Mouse (Mus musculus) mesoderm, embryonic 11.5 days (tissue): ENCODE data around the gene Emilin3.

ENCODE experiments used
- DNase-seq: peaks from one replicate; pipeline ENCODE4 v3.0.0-alpha.2; 2012; ENCODE audit warnings: low read depth, low spot score

Gene Emilin3

DNA sequence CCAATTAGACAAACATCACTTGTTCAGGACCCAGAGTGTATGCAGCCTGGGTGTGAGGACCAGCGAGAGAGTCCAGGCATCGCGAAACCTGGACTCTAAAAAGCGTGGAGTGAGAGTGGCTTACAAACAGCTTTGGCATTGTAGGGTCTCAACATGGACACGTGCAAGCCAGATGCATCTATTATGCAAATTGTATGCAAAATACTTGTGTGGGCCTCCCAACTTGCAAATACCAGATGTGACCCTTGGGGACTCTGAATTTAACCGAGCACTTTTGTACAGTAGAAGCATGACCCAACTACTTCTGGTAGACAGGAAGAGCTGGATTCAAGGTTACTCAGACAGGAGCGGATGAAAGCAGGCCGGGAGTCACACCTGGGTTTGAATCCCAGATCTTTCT, 4.6 kb upstream of the Emilin3 start:
- no peak for DNase-seq

DNA sequence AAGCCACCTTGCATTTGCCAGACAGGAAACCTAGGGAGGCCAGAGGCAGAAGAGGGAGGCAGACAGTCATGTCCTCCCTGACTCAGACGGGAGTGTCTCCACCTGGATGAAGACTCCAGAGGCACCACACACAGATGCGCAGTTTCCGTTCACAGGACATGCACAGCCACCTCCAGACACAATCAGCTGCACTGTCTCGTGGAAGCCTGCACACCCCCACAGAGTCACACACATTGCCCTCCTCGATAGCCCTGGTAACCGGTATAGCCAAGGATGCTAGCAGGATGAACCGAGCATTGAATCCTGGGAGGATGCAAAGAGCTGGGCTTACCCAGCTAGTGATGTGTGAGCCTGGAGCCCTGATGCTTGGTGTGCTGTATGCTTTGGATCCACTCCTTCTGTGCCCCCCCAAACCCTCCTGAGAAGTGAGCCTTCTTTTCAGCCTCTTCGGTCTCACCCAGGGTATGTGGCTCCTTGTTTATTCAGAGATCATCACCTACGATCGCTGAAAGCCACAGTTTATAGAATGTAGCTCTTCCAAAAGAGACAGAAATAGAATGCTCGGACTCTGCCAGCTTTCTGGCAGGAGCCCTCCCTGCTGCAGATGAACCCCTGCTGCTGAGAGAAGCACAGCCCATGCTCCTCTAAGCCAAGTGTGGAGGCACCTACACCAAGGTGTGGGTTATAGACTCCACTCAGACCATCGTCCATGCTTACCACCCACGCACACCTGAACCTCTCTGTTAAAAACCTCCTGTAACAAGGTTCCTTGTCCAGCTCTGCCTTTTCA, 3.9 kb upstream of the Emilin3 start:
- no peak for DNase-seq

DNA sequence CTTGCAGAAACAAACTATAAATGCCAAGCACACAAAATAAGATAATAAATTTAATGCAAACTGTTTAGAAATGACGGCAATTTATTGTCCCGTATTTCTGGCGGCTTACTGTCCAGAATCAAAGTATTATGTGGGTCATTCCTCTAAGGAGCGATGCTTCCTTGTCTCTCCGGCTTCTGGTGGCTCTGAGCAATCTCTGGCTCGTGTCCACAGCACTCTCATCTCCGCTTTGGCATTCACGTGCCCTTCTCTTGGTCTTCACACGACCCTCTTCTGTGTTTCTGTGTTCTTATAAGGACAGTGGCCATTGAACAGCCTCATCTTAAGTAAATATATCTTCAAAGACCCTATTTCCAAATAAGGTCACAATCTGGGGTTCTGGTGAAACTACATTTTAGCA, 2.5 kb upstream of the Emilin3 start:
- no peak for DNase-seq

DNA sequence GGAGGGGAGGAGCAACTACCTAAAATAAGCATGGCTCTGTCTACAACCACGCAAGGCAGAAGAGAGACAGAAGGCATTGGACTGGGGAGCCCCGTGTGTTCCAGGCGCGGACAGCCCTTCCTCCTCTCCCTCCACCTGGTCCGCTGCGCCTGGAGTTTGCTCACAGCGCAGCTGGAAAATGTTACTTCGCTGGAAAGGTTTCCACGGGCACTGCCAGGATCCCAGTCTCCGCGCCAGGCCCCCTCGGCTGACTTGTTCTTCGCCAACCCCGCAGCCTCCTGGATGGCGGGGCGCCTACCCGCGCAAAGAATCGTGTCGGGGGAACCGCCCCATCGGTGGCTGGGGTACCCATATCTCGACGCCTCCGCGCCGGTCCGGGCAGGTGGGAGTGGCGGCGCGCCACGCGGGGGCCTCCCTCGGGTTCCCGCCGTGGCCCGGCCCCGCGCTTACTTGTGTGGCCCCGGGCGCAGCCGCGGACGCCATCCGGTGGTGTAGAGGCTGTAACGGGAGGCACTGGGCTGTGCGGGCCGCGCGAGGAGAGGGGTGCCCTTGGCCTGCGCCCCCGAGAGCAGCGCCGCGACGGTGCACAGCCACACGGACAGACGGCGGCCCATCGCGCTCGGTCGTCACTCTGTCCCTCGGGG, 448 bp downstream of the Emilin3 start:
- DNase-seq: no peak

DNA sequence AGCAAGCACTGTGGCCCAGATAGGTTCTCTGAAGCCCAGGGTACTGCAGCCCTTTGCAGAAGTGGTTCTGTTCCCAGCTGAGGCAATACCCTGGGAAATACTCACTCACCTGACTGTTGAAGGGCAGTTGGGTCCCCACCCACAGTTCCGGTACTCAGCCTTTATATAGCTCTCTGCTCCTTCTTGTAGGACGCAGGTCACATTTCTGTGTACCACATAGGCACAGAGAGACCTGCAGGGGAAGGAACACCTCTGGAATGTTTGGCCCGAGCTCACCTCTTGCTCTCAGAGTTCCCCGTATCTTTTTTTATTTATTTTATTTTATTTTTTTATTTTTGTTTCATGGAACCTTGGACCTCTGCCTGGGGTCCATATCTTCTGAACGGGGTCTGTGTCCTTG, 1.5 kb downstream of the Emilin3 start:
- no peak for DNase-seq

DNA sequence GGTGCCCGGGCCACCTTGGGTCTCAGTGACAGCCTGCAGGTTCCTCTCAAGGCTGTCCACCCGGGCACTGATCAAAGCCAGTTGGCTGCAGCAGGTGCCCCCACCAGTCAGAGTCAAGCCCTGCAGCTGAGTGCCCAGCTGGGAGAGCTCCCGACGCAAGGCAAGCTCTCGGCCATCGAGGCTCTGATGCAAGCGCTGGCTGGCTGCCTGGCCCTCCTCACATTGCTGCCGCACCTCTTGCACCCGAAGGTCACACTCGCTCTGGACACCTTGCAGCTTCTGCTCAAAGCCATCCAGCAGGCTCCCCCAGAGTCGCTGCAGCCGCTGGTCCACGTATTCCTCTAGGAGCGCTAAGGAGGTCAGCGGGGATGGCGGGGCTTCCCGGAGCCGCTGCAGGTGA, 3.5 kb downstream of the Emilin3 start:
- DNase-seq: no peak

DNA sequence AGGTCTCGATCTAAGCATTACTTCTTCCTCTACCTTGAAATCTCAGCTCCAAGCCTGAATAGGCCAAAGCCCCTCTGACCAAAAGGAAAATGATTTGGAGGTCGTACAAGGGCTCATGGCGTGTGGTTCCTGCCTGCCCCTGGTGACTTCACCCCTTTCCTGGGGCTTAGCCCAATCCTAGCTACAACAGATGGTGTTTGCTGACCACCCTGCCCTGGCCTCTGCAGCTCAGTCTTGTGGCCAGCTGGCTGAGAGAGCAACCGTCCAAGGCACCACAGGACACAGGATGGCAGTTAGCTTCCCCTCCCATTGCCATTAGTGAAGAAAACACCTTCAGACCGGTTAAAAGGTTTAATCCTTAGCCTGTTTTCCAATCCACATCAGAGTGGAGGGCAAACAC, 6.0 kb downstream of the Emilin3 start:
- DNase-seq: no peak

DNA sequence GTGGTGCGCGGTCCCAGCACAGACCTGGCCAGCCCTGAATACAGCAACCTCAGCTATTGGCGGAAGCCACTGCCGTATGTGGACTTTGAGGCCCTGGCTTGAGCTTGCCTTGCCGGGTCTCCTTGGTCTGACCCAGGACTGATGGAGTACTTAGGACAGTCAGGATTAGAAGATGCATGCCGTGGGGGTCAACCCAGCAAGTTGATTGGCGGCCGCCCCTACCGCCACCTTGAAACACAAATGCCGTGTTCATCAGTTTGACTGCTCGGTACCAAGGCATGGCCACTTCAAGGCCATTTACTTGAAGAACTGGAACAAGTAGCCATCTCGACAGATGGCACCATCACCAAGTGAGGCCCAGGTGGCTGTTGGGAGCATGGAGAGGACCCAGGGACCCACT, 6.8 kb downstream of the Emilin3 start:
- no peak for DNase-seq

DNA sequence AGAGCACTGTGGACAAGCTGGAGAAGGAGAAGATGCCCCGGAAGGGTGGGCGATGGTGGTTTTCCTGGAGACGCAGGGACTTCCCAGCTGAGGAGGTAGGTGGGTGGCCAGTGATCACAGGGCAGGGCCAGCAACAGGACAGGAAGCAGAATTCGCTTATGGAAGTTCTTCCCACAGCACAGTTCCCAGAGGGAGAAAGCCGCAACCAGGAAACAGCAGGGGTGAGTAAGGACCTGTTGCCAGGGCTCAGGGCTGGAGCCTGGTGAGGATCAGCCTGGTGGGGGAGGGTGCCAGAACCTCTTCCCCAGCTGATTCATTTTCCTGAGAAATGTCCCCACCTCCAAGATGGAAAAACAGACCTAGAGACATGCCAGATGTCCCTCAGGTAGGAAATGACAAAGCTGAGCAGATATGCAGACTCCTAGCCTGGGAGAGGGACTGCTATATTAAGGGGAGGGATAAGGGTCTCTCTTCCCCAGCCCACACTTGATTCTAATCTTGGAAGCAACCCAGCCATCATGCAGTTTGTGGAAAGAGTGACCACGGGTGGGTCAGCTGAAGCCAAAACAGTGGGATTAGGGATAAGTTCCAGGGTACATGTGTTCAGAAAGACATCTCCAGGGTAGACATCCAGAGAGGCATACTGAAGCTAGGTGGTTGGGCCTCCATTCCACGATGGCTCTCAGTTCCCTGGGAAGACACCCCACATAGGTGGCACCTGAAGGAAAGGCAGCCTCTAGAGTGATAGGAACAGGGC, 10.3 kb downstream of the Emilin3 start:
- no peak for DNase-seq

DNA sequence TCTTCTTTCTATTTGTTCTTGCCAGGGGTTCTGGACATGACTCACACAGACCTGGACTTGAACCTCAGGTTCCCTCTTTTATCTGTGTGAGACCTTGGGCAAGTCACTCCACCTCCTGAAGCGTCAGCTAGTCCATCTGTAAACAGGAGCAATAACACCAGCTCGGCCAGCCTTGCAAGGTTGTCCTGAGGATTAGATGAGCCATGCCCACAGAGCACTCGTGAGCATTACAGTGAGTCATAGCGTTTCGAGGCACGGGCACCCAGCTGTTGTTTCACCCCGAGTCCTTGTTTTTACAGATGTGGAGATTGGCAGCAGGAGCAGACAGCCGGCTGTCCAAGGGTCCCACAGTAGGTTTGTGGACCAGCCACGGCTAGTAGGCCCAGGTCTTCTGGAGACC, 20.4 kb downstream of the Emilin3 start:
- DNase-seq: no peak

DNA sequence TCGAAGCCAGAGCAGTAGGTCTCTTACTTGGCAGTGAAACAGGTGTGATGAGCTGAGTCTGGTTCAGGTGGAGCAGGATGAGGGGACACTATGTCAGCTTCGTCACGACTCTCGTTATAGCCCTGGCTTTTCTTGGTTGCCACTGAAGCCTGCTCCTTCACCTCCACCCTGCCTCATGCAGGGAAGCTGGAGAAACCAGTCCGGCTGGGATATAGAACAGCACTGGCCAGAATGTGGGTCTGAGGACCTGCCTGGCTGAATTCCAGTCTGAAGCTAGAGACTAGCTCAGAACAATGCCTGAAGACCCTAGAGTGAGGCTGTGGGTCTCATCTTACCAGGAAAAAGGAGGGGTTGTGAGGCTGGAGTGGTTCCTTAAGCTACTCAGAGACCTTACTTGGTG, 21.1 kb downstream of the Emilin3 start:
- no peak for DNase-seq

DNA sequence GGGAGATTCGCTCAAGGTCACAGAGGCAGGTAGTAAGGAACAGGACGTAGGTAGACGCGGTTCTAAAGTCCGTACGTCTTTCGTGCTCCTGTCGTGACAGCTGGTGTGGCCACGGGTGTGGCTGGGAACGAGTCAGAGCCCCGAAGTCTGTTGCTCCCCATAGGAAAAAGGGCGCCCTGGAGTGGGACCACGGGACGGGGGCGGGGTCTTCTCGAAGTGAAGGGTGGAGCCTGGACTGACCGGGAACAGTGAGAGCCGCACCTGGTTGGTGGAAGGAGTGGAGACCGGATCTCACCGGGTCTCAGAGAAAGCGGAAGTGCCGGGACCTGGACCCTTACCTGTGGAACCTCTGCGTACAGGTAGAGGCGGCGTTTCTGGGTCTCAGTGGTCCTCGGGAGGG, 24.3 kb downstream of the Emilin3 start:
- no peak for DNase-seq

DNA sequence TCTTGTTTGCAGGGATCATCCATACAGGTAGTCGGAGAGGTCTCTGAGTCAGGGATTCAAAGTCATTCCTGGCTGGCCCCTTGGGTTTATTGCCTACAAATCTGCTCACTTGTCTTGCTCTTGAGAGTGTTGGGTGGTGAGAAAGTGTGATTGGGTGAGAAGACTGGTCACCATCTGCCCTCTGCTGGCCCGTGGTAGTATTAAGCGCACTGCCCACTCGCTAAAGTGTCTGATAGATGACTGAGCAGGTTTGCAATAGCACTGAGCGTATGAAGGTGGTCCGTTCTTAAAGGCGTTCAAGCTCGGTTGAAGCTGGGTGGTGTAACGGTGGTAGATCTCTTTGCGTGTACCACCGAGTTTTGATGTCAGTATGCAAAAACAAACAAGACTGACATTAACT, 24.8 kb downstream of the Emilin3 start:
- DNase-seq: peak; percentile 87

DNA sequence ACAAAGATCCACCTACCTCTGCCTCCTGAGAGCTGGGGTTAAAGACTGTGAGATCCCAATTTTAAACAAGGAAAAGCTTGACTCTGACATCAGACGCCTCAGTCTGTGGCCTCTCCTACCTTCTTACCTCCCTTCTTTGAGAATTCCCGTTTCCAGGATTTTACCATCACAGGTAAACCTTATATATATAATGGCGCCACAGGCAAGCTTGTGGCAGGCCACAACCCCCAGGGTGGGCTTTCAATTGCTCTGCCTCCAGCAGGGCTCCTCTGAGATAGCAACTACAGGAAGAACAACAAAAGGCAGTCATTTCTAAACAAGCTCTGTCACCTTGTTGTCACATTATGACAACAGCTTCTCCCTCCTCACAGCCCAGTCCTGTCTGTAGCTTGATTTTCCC, 25.9 kb downstream of the Emilin3 start:
- no peak for DNase-seq

DNA sequence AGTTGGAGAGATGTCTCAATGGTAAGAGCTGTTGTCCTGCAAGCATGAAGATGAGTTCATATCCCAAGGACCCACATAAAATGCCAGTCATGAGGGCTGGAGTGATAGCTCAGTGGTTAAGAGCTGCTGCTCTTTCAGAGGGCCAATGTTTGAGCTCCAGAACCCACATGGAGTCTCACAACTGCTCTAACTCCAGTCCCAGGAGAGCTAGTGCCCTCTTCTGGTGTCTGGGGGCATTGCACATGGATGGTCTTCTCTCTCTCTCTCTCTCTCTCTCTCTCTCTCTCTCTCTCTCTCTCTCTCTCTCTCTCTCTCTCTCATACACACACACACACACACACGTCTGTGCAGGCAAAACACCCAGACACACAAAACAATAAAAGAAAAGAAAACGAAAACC, 27.3 kb downstream of the Emilin3 start:
- DNase-seq: peak; percentile 76

DNA sequence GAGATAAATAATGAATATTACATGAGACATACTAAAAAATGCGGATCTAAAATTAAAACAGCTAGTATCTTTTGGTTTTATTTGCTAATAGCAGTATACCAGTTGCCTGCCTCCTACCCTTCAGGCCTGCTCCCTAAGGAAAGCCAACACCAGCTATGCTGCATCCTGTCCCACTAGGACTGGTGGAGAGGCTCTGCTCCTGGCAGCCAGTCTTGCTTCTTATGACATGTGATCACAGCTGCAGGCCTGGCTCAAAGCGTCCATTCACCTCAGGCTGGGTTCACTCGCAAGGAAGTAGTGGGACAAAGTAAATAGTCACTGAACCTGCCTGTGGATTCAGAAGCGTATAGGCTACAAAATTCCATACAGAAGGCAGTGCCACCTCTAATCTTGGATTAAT, 28.2 kb downstream of the Emilin3 start:
- no peak for DNase-seq

DNA sequence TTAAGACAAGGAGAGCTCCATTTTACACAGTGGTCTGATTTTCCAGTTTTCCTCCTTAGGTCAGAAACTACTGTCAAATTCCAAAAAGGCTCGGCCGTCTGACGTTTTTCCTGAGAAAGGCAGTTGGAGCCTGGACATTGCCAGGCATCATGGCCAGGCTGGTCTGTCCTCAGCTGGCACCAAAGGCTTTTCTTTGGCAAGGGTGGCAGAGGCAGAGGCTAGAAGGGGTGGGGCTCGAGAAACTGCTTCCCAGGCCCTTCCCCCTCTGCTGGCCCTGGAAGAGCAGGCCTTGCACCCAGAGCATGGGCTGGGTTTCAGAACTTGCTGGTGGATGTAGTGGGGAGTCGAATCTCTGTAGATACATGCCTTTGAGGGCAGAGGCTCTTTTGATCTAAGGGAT, 29.7 kb downstream of the Emilin3 start:
- DNase-seq: no peak

DNA sequence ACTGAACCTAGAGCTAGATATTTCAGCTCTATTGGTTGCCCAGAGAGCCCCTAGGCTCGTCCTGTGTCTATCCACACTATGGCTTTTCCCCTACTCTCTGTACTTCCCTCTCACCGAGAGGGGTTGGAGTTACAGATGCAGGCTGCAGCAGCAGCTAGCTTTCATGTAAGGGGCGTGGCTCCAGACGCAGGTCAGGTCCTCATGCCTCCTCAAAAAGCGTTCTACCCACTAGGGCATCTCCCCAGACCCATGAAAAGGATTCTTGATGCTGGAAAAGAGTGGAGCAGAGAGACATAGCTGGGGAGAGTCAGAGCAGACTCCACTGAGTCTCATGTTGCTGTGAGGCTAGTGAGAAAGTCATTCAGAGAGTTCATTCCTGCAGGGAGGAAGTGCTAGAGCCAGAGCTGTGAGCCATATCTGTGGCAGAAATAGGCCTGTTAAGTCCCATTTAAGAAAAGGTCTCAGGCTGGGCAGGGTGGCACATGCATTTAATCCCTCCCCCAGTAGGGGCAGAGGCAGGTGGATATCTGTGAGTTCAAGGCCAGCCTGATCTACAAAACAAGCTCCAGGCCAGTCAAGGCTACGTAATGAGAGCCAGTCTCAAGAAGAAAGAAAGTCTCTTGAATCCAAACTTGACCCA, 30.5 kb downstream of the Emilin3 start:
- no peak for DNase-seq

DNA sequence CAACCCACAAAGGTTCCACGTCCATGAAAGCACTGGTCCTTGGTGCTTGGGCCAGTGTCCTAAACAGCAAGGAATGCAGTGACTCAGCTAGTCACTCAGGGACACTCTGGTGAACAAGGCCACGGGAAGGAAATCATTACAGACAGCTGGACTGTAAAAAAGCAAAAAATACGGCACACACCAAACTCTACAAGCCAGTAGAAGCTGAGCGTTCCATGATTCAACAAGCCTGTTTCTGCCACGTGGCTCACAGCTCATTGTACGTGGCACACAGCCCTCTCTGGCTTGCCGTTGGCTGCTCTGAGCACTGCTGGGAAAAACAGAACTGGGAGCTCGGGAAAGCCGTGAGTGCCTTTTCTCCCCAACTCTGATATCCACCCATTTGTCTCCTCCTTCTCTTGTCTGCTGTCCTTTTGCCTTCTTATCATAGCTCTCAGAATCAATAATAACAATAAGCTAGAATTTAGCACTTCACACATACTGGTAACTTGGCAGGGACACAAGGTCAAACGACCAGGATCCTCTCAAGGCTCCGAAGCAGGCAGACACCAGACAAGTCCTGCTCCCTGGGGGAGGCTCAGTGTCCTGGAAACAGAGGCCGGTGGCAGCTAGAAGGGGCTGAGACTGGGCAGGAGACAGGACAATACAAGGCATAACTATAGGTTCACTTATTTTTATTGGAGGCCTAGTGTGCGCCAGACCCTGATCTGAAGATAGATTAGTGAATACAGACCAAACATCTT, 31.5 kb downstream of the Emilin3 start, which contains the start of gene Lpin3:
Gene Lpin3, plus strand, starts transcription at position 218 of the 743 bp plus-strand sequence.
- DNase-seq: no peak

DNA sequence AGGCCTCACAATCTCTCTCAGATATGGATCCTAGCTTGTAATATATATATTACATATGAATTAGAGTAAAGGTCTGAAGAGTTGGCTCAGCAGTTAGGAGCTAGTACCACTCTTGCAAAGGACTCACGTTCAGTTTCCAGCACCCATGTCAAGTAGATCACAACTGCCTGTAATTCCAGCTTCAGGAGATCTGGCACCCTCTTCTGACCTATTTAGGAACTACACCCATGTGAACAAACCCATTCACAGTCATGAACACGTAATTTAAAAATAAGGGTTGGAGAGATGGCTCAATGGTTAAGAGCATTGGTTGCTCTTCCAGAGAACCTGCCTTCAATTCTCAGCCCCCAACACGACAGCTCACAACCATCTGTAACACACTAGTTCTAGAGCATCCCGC, 36.0 kb downstream of the Emilin3 start:
- DNase-seq: no peak

DNA sequence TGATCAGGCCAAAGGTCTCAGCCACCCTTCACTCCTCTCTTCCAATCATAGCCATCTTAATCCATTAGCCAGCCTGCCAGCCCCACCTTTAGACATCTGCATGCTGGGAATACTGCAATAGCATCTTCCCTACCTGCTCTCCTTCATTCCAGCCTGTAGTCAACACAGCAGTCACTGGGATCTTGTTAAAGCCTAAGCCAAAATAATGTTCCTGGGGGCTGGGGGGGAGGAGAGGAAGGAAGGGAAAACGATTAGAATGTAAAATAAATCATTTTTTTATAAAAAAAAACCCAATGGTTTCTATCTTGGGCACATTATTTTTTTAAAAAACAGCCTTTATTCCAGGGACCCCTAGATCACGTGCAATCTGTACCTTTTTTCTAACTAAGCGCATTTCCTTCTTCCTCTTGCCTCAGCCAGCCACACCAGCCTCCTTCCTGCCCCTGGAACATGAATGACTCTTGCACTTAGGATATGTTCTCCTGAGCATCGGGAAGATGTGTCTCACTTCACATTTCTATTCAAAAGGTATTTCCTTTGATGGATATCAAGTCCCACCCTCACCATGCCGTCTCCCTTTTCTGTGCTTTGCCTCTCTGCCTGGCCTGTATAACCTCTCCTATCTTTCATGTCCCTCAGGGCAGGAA, 37.8 kb downstream of the Emilin3 start:
- no peak for DNase-seq
